Mouse (Mus musculus): ENCODE data around the gene Rab3gap1.

The Rab3gap1 gene

GRCm38 (mm10) chr1:127983274-127983993 is 114.9 kb downstream of the Rab3gap1 start:
- no peak for DNase-seq (ENCODE audit: low read depth)

- no peak for DNase-seq (ENCODE audit: low read depth)
These were observed 116.8 kb downstream of the Rab3gap1 start for GRCm38 (mm10) chr1:127985391-127985790.

GRCm38 (mm10) chr1:127988246-127988645 is 119.7 kb downstream of the Rab3gap1 start:
- DNase-seq (ENCODE audit: low read depth) = no peak

GRCm38 (mm10) chr1:127989387-127989786 is 120.8 kb downstream of the Rab3gap1 start:
- no peak for DNase-seq (ENCODE audit: low read depth)

- DNase-seq (ENCODE audit: low read depth) = no peak
These were observed 121.5 kb downstream of the Rab3gap1 start for GRCm38 (mm10) chr1:127989876-127990731.

All from c-Kit-positive CD71-positive TER-119-negative erythroid progenitor cells, embryonic 14.5 days (primary cell).